Mouse (Mus musculus): ENCODE results near the gene Trip4.

Gene Trip4

DNA sequence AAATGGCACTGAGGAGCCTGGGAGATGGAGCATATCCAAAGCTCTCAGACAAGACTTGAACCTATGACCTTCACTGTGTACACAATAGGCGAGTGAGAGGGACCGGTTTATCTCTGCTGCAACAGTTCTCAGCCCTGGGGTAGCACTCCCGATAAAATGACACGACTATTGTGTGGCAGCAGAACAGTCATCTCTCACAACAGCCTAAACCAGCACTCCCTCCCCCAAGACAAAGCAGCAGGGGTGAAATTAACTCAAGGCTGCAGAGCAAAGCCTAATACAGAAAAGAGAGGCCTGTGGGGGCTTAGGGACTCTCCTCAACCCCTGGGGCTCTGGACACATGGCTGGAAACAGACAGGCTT lies 82.4 kb downstream of the Trip4 start:
- ChIA-PET CTCF (no interaction called here), POLR2A (interaction anchor here in 2 of 4 experiments (0.6 to 1.0 kb wide), 2 partner anchors 25 to 250 kb away, joined by 3 to 4 read pairs; no protein-coding TSS in a partner anchor)

DNA sequence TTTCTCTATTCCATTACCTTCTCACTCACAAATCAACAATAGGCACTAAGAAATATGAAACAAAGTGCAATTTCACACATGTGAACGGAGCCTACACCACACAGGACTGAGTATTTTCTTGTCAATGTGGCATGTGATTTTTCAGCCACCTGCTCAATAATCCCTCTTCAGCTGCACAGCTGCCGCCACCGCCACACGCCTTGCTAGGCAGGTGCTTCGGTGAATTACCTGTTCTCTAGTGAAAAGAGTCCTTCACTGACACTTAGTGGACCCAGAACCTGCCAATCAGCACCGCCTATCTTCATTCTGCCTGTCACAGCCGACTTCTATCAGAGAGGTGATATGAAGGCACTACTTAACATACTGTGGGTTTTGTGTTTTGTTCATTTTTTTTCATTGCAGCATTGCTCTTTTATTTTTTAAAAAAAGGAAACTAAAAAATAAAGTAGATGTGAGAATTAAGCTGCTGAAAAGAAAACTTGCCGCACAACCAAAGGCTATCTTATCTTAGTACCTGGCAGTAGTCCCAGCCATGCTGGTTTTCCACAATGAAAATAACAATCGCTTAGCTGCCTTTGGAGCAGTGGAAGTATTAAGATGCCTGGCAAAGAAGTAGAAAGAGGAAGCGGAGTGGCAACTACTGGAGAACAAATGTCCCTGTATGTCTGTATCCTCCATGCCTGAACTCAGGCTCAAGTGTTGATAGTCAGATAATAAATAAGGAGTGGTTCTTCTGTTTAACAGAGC lies 84.7 kb downstream of the Trip4 start:
- ChIA-PET CTCF (interaction anchor here in 1 of 4 experiments (0.6 kb wide), 1 partner anchor 225 kb away, joined by 13 read pairs; no protein-coding TSS in a partner anchor), POLR2A (interaction anchor here in 1 of 4 experiments (1.5 kb wide), 2 partner anchors 9 to 13 kb away, joined by 3 read pairs; no protein-coding TSS in a partner anchor)

DNA sequence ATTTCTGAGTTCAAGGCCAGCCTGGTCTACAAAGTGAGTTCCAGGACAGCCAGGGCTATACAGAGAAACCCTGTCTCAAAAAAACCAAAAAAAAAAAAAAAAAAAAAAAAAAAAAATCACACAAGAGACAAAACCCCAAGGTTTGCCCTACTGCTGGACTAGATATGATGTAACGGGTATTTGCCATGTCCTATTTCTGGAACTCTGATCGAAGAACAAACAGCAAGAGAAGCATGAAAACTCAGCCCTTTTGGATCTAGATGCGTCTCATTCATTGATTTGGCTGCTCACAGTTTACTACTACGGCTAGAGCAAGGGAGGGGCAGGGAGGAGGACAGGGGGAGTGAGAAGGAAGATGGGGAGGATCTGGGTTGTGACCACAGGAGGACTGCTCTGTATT lies 86.6 kb downstream of the Trip4 start:
- ChIA-PET POLR2A (interaction anchor here in 2 of 4 experiments (0.6 to 1.4 kb wide), 3 partner anchors 46 to 69 kb away, joined by 3 to 4 read pairs (median 3); no protein-coding TSS in a partner anchor), CTCF (interaction anchor here in 1 of 4 experiments (0.8 kb wide), 1 partner anchor 31 kb away, joined by 3 read pairs; no protein-coding TSS in a partner anchor)

DNA sequence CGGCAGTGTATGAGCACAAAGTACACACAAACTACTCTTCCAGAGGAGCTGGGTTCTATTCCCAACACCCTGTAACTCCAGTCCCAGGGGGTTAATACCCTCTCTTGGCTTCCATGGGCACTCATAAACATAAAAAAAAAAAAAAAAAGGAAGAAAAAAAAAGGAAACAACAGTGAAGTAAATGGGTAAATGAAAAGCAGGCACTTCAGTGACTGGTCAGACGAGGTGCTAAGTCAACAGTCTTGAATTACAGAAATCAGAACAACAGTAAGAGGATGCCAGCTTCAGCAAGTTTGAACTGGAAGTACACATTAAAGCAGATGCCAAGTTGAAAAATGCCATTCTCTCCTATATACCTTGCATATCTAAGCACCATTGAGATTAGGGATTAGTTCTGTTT lies 88.3 kb downstream of the Trip4 start:
- ChIA-PET POLR2A (interaction anchor here in 1 of 4 experiments (0.6 to 1.2 kb wide), 2 partner anchors 10 to 358 kb away, joined by 4 to 5 read pairs; no protein-coding TSS in a partner anchor), CTCF (no interaction called here)

DNA sequence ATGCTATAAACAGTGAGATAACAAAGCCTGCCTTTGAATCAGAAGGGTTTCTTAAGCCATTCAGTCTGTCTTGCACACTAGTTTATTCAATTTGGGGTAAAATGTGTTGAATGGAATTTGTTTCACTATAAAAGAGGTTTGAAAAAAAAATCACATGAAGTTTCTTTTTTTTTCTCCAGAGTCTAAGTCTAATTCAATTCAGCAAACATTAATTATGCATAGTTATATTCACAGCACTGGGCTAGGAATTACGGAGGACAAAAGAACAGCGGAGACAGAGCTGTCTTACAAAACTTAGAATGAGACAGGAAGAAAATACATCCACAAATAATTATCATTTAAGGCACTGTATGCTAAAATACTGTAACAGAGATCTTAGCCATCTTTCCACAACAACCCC lies 90.2 kb downstream of the Trip4 start:
- ChIA-PET POLR2A (interaction anchor here in 1 of 4 experiments (0.5 to 2.6 kb wide), 5 partner anchors 9 to 248 kb away, joined by 3 to 11 read pairs (median 3); partner anchors contain the start of gene Zfp609), CTCF (interaction anchor here in 2 of 4 experiments (0.6 kb wide), 2 partner anchors 25 to 154 kb away, joined by 3 to 6 read pairs; no protein-coding TSS in a partner anchor)

DNA sequence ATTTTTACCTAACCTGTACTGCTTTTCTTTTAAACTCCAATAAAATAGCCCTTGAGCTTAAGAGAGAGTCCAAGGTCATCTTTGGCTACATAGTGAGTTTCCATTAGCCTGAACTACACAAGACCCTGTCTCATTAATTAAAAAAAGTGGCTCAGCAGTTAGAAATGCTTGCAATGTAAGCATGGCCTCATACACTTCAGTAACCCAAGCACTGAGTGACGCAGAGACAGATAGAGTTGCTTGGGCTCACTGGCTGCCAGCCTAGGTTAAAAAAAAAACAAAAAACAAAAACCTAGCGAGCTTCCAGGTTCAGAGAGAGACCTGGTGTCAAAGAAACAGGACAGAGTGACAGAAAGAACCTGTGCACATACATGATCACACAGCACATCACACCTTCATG lies 95.8 kb downstream of the Trip4 start:
- POLR2A ChIA-PET = interaction anchor here in 2 of 4 experiments (0.8 to 4.8 kb wide), 4 partner anchors 9 to 184 kb away, joined by 3 to 13 read pairs (median 9); partner anchors contain the start of gene Zfp609 (in 1 of the 2)
- CTCF ChIA-PET = interaction anchor here in 1 of 4 experiments (0.6 kb wide), 1 partner anchor 430 kb away, joined by 5 read pairs; no protein-coding TSS in a partner anchor

DNA sequence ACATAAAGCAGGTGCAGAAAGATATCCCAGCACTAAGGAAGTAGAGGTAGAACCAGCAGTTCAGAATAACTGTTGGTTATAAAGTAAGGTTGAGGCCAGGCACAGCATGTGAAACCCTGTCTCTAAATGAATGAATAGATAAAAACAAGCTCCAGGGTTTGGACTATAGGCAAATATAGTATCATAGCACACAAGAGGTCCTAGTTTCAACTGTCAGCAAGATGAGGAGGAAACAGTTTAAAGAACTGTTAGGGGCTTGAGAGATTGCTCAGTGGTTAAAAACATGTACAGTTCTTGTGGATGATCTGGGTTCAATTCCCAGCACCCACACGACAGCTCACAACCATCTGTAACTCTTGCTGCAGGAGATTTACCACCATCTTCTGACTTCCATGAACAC lies 96.8 kb downstream of the Trip4 start:
- CTCF ChIA-PET = interaction anchor here in 1 of 4 experiments (0.6 kb wide), 1 partner anchor 213 kb away, joined by 3 read pairs; no protein-coding TSS in a partner anchor
- POLR2A ChIA-PET = interaction anchor here in 1 of 4 experiments (0.5 to 4.8 kb wide), 7 partner anchors 12 to 262 kb away, joined by 3 to 13 read pairs (median 3); partner anchors contain the start of gene Zfp609

DNA sequence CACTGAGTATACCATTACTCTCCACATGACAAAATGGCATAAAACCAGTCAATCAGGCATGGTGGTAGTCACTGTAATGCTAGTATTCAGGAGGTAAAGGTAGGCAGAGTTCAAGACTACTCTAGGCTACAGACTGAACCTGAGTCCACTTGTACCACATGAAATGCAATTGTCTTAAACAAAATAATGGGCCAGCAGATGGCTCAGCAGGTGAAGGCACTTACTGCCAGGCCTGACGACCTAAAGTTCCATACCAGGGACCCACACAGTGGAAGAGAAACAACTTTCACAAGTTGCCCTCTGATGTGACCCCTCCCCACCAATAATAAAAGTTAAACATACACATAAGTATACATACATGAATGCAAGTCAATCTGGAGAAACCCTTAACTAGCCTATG lies 100.8 kb downstream of the Trip4 start:
- ChIA-PET CTCF (interaction anchor here in 1 of 4 experiments (1.4 kb wide), 1 partner anchor 35 kb away, joined by 4 read pairs; no protein-coding TSS in a partner anchor), POLR2A (interaction anchor here in 2 of 4 experiments (1.3 to 1.5 kb wide), 2 partner anchors 10 to 31 kb away, joined by 3 read pairs; no protein-coding TSS in a partner anchor)

DNA sequence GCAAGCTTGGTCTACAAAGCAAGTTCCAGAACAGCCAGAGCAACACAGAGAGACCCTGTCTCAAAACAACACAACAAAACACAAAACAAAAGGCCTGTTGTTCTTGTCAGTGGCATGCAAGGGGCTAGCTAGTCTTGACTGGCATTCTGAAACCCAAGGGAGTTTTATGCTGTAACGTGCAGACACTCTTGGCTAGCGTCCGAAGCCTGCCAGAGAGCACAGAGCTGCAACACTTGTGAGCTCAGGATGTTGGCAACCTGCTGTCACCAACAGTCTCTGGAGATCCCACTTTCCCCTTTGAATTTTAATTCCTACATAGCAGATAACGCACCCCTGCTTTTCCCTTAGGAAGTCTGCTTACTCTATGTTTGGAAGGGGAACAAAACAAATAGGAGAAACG lies 101.3 kb downstream of the Trip4 start:
- POLR2A ChIA-PET = interaction anchor here in 3 of 4 experiments (0.6 to 1.9 kb wide), 7 partner anchors 10 to 126 kb away, joined by 3 to 5 read pairs (median 4); partner anchors contain the start of gene Zfp609 (in 1 of the 3)
- CTCF ChIA-PET = interaction anchor here in 1 of 4 experiments (1.4 kb wide), 1 partner anchor 34 kb away, joined by 4 read pairs; no protein-coding TSS in a partner anchor

DNA sequence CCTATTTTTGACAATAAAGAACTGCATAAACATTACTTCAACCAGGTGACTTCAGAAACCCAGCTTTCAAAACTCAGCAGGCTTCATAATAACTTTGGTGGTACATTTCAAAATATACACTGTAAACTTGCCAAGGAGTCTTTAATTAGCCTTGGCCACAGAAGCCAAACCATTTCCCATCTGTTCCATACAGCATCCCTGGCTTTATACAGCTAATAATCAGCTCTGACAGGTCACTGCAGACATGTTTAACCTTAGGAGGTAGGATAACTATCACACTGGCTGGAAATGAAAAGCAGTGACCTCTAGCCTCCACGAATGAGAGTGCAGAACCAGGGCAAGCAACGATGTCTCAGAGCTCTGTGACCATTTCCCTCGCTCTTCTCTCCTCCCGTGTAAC lies 108.8 kb downstream of the Trip4 start:
- ChIA-PET POLR2A (interaction anchor here in 2 of 4 experiments (0.6 to 2.4 kb wide), 6 partner anchors 10 to 152 kb away, joined by 3 to 10 read pairs (median 7); partner anchors contain the start of gene Zfp609 (in 1 of the 2)), CTCF (no interaction called here)

DNA sequence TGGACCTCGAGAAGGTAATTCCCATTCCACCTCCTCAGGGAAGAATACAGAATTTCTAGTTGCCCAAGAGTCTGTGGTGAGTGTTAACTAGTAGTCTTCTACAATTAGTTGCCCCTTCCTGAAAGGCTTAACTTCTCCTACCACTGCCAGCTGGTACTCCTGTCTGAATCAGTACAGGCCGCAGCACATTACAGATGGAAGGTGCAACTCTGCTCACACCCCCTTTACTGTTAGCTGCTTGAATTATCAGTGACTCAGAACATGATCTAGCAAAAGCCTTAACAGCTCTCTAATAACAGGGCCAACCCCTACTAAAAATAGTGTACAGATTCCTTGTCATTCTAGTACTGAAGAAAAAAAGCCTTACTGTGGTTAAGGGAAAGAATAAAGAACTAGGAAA lies 112.9 kb downstream of the Trip4 start:
- POLR2A ChIA-PET = interaction anchor here in 1 of 4 experiments (1.1 to 1.9 kb wide), 3 partner anchors 23 to 34 kb away, joined by 3 to 4 read pairs (median 4); partner anchors contain the start of gene Zfp609
- CTCF ChIA-PET = no interaction called here

DNA sequence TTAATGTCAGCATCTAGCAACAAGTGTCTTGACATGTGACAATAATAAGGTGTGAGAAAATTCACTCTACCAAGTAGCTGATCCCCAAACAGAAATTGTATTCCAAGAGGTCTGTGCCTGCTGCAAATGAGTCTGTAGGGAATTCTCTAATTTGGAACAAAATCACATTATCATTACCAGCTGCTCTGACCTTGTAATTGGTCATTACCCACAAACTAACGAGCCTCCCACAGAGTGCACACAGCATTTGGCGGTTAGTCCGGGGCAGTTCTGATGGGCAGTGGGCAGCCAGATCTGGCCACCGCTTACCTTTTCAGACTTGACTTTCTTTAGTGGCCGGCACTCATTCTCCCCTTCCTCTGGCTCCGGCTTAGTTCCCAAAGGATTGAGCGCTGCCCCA lies 114.3 kb downstream of the Trip4 start:
- ChIA-PET CTCF (interaction anchor here in 1 of 4 experiments (0.5 kb wide), 1 partner anchor 17 kb away, joined by 4 read pairs; no protein-coding TSS in a partner anchor), POLR2A (interaction anchor here in 1 of 4 experiments (0.8 kb wide), 1 partner anchor 8 kb away, joined by 3 read pairs; no protein-coding TSS in a partner anchor)

DNA sequence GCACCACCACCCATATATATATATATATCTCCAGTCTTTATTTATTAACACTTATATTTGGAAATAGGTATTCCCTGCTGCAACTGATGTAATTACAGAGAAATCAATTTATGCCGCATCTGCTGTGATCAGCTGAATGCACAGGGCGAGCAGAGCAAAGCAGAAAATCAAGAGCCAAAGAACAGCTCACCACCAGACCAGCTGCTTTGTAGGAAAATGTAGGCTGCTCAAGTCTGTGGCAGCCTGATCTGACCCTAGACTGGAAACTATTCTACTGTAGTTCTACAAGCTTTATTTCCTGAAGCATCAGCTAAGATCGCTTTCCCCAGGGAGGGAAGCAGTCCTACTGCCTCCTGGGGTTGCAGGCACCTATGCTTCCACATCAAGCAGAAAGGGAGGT lies 115.1 kb downstream of the Trip4 start:
- POLR2A ChIA-PET = interaction anchor here in 3 of 4 experiments (0.5 to 1.4 kb wide), 3 partner anchors 13 to 233 kb away, joined by 3 to 6 read pairs (median 5); no protein-coding TSS in a partner anchor
- CTCF ChIA-PET = interaction anchor here in 1 of 4 experiments (0.6 kb wide), 1 partner anchor 72 kb away, joined by 3 read pairs; no protein-coding TSS in a partner anchor

DNA sequence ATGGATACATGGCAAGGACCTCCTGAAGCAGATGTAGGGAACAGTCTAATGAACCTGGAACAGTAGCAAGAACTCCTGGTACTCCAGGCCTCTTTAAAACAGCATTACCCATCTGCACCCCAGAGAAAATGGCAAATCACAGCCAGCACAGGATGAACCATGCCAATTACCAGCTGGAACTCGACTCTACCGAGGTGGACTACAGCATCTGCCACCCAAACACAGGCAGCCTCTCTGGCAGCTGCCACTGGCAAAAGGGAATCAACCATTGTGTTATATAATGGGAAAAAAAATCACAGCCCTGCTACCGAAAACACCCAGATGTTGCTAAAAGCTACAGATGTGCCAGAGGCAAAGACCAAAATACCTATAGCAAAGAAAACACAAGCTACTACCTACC lies 115.5 kb downstream of the Trip4 start:
- ChIA-PET POLR2A (interaction anchor here in 2 of 4 experiments (0.6 to 1.4 kb wide), 3 partner anchors 13 to 35 kb away, joined by 3 to 6 read pairs (median 5); no protein-coding TSS in a partner anchor), CTCF (interaction anchor here in 2 of 4 experiments (0.6 kb wide), 2 partner anchors 71 to 1182 kb away, joined by 3 to 8 read pairs; no protein-coding TSS in a partner anchor)

DNA sequence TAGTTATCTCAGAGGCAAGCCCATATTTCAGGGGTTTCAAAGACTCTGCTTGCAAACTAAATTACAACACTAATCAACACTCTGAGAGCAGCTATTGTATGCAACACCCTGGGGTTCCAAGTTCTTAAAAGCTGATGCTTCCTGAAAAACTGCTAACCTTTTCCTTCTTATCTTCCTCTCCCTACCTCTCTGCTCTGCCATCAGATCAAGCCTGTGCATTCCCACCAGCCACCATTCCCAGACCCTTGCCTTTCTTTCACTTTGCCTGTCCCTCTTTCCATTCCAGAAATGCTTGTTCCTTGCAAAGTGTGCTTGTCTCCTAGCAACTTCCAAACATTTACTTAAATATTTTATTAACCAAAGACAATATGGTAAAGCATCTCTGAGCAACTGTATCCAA lies 116.7 kb downstream of the Trip4 start:
- POLR2A ChIA-PET = interaction anchor here in 3 of 4 experiments (0.7 to 2.1 kb wide), 5 partner anchors 11 to 23 kb away, joined by 3 to 7 read pairs (median 4); no protein-coding TSS in a partner anchor
- CTCF ChIA-PET = interaction anchor here in 1 of 4 experiments (0.6 kb wide), 1 partner anchor 74 kb away, joined by 7 read pairs; no protein-coding TSS in a partner anchor

DNA sequence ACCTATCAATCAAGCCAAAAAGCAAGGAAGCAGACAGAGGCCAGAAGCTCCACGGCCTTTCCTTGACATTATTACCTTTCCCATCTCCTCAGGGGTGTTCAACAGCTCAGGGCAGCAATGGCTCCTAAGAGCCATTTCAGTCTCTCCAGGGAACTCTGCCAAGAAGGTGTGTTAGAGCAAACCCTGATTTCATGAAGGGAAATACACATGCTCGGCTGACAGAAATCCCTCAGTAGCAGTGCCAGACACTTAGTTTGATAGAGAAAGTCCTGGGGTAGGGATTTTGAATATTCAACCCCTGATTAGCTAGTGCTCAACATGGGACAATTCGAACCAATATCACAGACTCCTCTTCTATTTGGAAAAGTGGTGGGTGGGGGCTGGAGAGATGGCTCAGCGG lies 117.5 kb downstream of the Trip4 start:
- ChIA-PET POLR2A (interaction anchor here in 3 of 4 experiments (0.5 to 2.4 kb wide), 9 partner anchors 8 to 76 kb away, joined by 3 to 8 read pairs (median 5); partner anchors contain the start of gene Zfp609 (in 1 of the 3)), CTCF (interaction anchor here in 2 of 4 experiments (0.6 to 0.9 kb wide), 2 partner anchors 30 to 74 kb away, joined by 3 to 7 read pairs; no protein-coding TSS in a partner anchor)

DNA sequence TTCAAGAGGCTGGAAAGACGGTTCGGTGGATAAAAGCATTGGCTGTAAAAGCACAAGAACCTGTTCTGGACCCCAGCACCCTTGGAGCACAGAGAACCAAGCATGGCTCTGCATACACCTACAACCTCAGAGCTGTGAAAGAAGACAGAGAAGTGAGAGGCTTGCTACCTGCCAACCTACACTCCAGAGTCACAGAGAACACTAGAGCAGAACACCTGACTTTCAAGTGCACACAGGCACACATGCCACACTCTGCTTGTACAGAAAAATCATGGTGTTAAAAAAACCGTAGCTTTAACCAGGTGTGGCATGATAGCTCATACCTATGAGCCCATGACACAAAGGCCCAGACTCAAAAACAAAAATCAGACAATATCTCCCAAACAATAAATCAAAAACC lies 118.8 kb downstream of the Trip4 start:
- ChIA-PET POLR2A (interaction anchor here in 3 of 4 experiments (0.6 to 2.6 kb wide), 10 partner anchors 9 to 244 kb away, joined by 3 to 12 read pairs (median 6); partner anchors contain the start of gene Zfp609 (in 1 of the 3)), CTCF (interaction anchor here in 1 of 4 experiments (0.7 kb wide), 1 partner anchor 317 kb away, joined by 6 read pairs; no protein-coding TSS in a partner anchor)

DNA sequence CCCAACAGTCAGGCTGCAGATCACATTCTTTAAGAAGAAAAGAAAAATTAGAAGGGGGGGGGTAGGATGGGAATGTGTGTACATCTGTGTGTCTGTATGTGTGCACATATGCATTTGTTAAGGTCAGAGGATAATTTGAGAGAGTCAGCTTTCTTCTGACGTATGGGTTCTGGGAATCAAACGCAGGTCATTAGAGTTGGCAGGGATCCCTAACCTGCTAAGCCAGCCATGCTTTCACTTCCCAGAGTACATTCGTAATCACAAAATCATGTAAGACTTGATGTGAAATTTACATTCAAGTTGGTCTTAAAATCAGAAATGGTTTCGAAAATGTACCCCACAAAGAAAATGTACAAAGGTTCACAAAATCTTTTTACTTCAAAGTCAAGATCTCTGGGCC lies 120.0 kb downstream of the Trip4 start:
- ChIA-PET CTCF (interaction anchor here in 1 of 4 experiments (0.6 kb wide), 1 partner anchor 26 kb away, joined by 4 read pairs; no protein-coding TSS in a partner anchor), POLR2A (interaction anchor here in 3 of 4 experiments (0.5 to 2.6 kb wide), 13 partner anchors 8 to 259 kb away, joined by 3 to 12 read pairs (median 5); partner anchors contain the start of gene Zfp609 (in 1 of the 3))

All from embryonic stem cell, embryonic (primary cell).